Mouse (Mus musculus) embryonic facial prominence, embryonic 11.5 days (tissue): ENCODE results near the gene Scarb1. TPM values are rescaled to one million over a fixed set of nuclear protein-coding genes. Genes with fewer than 3 reads are reported as not detected.

ENCODE experiments used
- ATAC-seq: fragments of 200-750 bp; cut with Nextera tagmentation; replicated peaks from 2 replicates; pipeline ENCODE4 v1.8.0; 2017; ENCODE audit warnings: low read depth; ENCODE audit not compliant: insufficient number of reproducible peaks, low FRiP score, low TSS enrichment
- DNase-seq: peaks from one replicate; pipeline ENCODE4 v3.0.0-alpha.2; 2015; ENCODE audit warnings: low spot score
- H3K27ac ChIP-seq: fragments of 300-500 bp; sonication (generic); replicated peaks from 2 replicates; pipeline ENCODE4 v1.5.1; 2014; ENCODE audit warnings: mild to moderate bottlenecking, low read depth, low read length, control low read depth
- H3K27me3 ChIP-seq: fragments of 300-500 bp; sonication (generic); 2 replicates; pipeline ENCODE4 v1.6.1; 2014; ENCODE audit warnings: mild to moderate bottlenecking, low read length, moderate library complexity, mixed read lengths; ENCODE audit not compliant: control insufficient read depth, insufficient read depth
- H3K36me3 ChIP-seq: fragments of 300-500 bp; sonication (generic); replicated peaks from 2 replicates; pipeline ENCODE4 v1.6.1; 2014; ENCODE audit warnings: low read depth, mild to moderate bottlenecking, low read length, moderate library complexity, mixed read lengths; ENCODE audit not compliant: control insufficient read depth, insufficient read depth
- H3K4me1 ChIP-seq: fragments of 300-500 bp; sonication (generic); 2 replicates; pipeline ENCODE4 v1.6.1; 2014; ENCODE audit warnings: low read length, mixed read lengths; ENCODE audit not compliant: control insufficient read depth, insufficient read depth
- H3K4me2 ChIP-seq: fragments of 300-500 bp; sonication (generic); 2 replicates; pipeline ENCODE4 v1.6.1; 2014; ENCODE audit warnings: low read depth, mild to moderate bottlenecking, control low read depth, low read length, moderate library complexity
- H3K4me3 ChIP-seq: fragments of 300-500 bp; sonication (generic); 2 replicates; pipeline ENCODE4 v1.5.1; 2014; ENCODE audit warnings: low read depth, low read length, control low read depth
- H3K9ac ChIP-seq: fragments of 300-500 bp; sonication (generic); replicated peaks from 2 replicates; pipeline ENCODE4 v1.6.1; 2014; ENCODE audit warnings: mild to moderate bottlenecking, control low read depth, low read length
- H3K9me3 ChIP-seq: fragments of 300-500 bp; sonication (generic); replicated peaks from 2 replicates; pipeline ENCODE4 v1.6.1; 2016; ENCODE audit warnings: mild to moderate bottlenecking, low read length, inconsistent platforms, mixed read lengths; ENCODE audit not compliant: control insufficient read depth
- WGBS: fragments of 180-500 bp; shearing (Covaris S2); extraction: QIAGEN DNeasy Blood & Tissue Kit; methylation state at CpG from one replicate; pipeline ENCODE4 v1.1.7; 2014; 5-methylcytosine and 5-hydroxymethylcytosine counted together
- polyA plus RNA-seq: library from polyadenylated mRNA; unstranded; fragments of >200 nt; fragmentation: Nextera tagmentation; extraction: Ambion mirVana; gene quantifications from 2 replicates; pipeline ENCODE4 v1.2.1, GENCODE M21; 2014

Gene Scarb1
- polyA plus RNA-seq, 1 experiment from 2014 or later = 22.7 TPM

DNA sequence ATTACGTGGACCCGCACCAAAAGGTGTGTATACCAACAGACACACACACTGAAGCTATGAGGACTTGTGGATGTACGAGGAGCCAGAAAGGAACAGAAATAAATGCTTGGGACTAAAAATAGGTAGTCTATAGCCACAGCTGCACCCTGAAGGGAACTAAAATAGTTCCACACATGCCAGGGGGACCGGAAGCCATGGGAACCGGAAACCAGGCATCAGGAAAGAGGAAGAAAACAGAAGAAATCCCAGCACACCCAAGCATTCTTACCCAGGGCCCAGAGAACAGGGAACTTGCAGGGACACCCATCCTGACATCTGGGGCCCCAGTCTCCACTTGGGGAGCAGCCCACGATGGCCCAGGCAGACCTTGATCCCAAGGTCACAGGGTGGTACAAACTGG, 7.9 kb downstream of the Scarb1 start:
- ATAC-seq (no peak), DNase-seq (no peak)
- Histone ChIP-seq H3K36me3 (no peaks in the 10 kb centered on the region), H3K4me3 (no peak overlapping the region), H3K27ac (no peak overlapping the region), H3K4me1 (peaks cover 4% of the 10 kb centered on the region), H3K4me2 (no peak overlapping the region), H3K9ac (no peak overlapping the region), H3K27me3 (no peaks in the 10 kb centered on the region), H3K9me3 (no peaks in the 10 kb centered on the region)
- 86% methylated on average over 6 of the region's 6 CpGs for WGBS

DNA sequence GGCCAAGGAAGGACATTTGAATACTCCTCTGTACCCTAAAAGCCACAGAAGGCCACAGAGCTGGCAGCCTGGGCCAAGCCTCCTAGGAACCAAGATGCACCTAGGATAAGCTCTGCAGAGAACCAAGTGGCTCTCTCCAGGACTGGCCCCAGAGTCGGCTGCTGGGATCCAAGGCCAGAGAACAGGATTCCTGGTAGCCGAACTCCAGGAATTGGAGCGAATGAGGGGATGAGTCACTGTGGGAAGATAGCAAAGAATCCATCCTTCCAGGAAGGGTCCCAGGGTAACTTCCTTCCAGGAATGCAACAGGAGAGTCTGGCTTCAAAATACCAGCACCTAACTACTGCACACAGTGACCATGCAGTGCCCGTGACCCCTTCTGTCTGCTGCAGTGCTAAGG, 8.6 kb downstream of the Scarb1 start:
- DNase-seq (no peak), ATAC-seq (no peak)
- Histone ChIP-seq H3K4me2 (no peak overlapping the region), H3K27me3 (no peaks in the 10 kb centered on the region), H3K9me3 (no peaks in the 10 kb centered on the region), H3K9ac (no peak overlapping the region), H3K27ac (no peak overlapping the region), H3K36me3 (no peaks in the 10 kb centered on the region), H3K4me3 (no peak overlapping the region), H3K4me1 (peaks cover 4% of the 10 kb centered on the region)
- WGBS = 84% methylated on average over 4 of the region's 4 CpGs

DNA sequence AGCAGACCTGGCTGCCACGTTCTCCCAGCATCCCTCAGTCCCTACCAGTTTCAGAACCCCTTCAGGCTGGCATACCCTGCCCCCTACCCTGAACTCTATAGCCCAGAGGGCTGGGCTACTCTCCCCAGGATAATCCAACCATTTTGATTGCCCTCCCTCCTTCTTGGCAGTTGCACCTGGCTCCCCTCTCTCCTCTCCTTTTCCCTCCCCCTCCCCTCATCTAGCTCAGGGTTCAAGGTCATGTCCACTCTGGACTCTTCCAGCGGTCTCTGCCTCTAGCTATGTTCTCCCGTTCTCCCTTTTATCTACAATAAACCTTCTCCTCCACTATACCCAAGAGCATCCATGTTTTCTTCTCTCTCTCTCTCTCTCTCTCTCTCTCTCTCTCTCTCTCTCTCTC, 9.1 kb downstream of the Scarb1 start:
- no peak overlapping the region; the same call in 1 of the 2 replicates for H3K9ac ChIP-seq
- 32% methylated on average over 3 of the region's 3 CpGs for WGBS
- H3K36me3 ChIP-seq = no peaks in the 10 kb centered on the region
- no peak overlapping the region for H3K4me3 ChIP-seq
- ATAC-seq (no peak), DNase-seq (no peak)
- H3K27me3 ChIP-seq = no peaks in the 10 kb centered on the region
- peaks cover 4% of the 10 kb centered on the region for H3K4me1 ChIP-seq
- no peak overlapping the region for H3K4me2 ChIP-seq
- H3K9me3 ChIP-seq = no peaks in the 10 kb centered on the region
- H3K27ac ChIP-seq = no peak overlapping the region

DNA sequence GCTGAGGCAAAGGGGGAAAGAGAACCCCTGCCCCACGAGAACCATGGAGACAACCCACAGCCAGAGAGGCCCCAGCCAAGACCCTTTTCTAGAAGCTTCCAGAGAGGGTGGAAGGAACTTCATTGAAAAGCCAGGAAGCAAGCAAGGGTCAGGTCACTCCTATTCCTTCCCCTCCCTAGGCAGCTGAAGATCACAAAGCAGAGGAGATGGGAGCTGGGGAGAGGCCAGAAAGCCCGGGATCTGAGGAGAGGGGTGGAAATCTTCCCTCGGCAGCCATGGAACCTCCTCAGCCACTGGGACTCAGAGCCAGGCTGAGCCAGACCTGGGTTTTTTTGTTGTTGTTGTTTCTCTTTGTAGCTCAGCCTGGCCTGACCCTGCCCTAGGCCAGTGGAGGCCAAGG, 9.8 kb downstream of the Scarb1 start:
- Histone ChIP-seq H3K27ac (no peak overlapping the region), H3K9me3 (no peaks in the 10 kb centered on the region)
- WGBS = 46% methylated on average over 3 of the region's 3 CpGs

DNA sequence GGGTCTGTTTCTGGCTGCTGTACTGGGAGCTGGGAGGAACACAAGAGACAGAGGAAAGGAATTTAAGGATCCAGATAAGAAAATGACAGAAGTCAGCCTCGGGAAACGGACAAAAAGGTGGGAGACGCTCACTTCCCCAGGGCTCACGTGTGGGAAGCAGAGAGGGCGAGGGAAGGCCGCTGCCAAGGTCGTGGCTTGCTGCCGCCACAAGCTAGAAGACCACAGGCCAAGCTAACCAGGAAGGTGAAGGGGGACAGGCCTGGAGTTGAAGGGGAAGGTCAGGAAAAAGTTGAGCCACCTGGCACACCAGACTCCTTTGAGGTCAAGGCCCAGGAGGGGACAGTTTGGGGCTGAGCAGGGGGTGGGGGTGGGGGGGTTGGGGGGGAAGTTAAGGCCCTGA, 10.2 kb downstream of the Scarb1 start:
- no peak for DNase-seq
- H3K9me3 ChIP-seq = no peaks in the 10 kb centered on the region
- H3K4me1 ChIP-seq = peaks cover 4% of the 10 kb centered on the region
- H3K27ac ChIP-seq = no peak overlapping the region
- H3K9ac ChIP-seq = no peak overlapping the region
- H3K27me3 ChIP-seq = no peaks in the 10 kb centered on the region
- no peak overlapping the region for H3K4me2 ChIP-seq
- H3K4me3 ChIP-seq = no peak overlapping the region
- H3K36me3 ChIP-seq = no peaks in the 10 kb centered on the region
- no peak for ATAC-seq
- 75% methylated on average over 8 of the region's 8 CpGs for WGBS

More for the DNA sequence above, 9.8 kb downstream of the Scarb1 start:
- ATAC-seq (no peak), DNase-seq (no peak)
- Histone ChIP-seq H3K4me2 (no peak overlapping the region), H3K27me3 (no peaks in the 10 kb centered on the region), H3K4me1 (peaks cover 4% of the 10 kb centered on the region), H3K36me3 (no peaks in the 10 kb centered on the region), H3K9ac (0 out of 2 replicates have a peak overlapping the region, but pooled peaks have one; percentile 22), H3K4me3 (no peak overlapping the region)

DNA sequence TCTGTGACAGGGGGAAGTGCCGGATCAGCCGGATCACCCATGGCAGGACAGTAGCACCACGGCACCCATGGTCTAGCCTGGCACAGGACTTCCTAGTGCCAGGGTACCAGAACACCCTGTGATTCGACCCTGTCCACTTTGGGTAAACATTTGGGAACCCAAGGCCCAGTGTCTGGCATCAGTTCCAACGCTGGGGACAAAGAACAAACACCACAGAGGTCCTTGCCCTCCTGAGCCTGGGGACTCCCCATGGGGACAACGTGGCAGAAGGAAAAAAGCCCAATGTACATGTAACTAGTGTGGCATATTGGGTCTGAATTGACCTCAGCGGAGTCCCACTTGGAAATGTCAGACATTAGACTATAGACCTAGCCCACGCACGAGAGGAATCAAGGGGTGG, 10.7 kb downstream of the Scarb1 start:
- Histone ChIP-seq H3K9me3 (no peaks in the 10 kb centered on the region), H3K36me3 (no peaks in the 10 kb centered on the region), H3K27me3 (no peaks in the 10 kb centered on the region), H3K4me2 (no peak overlapping the region), H3K9ac (no peak overlapping the region), H3K27ac (no peak overlapping the region), H3K4me3 (no peak overlapping the region), H3K4me1 (peaks cover 4% of the 10 kb centered on the region)
- ATAC-seq (no peak), DNase-seq (no peak)
- 80% methylated on average over 9 of the region's 9 CpGs for WGBS

DNA sequence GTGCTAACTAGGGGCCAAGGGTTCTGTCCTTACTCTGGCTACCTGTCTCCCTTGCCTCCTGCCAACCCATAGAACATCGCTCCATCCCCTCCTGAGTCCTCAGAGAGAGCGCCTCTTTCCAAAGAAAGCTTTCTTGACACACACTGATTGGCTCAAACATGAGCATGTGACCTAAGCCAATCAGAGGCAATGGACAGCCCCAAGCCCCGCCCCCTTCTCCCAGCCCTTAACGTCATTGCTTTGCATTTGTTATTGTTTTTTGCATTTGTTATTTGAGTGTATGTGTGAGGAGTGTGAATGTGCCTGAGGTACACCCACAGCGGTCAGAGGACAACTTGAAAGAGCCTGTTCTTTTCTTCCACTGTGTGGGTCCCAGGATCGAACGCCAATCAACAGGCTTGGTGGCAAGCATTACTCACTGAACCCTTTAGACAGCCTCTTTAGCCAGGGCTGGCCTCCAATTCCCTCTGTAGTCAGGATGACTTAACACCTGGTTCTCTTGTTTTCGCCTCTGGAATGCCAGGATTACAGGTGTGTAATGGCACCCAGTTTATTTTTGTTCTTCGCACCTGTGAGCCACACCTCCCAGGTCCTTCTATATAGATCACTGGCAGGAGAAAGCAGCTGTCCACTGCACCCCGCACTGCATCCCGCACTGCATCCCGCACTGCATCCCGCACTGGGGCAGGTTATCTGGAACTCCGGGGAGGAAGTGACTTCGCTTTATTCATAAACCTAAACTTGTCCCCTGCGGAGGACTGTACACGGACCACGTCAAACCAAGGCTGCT, 13.1 kb downstream of the Scarb1 start:
- H3K9me3 ChIP-seq = no peaks in the 10 kb centered on the region
- peak; percentile 69 for DNase-seq
- peaks cover 4% of the 10 kb centered on the region for H3K4me1 ChIP-seq
- no peaks in the 10 kb centered on the region for H3K36me3 ChIP-seq
- WGBS = 60% methylated on average over 18 of the region's 18 CpGs
- H3K27me3 ChIP-seq = no peaks in the 10 kb centered on the region
- H3K9ac ChIP-seq = peak overlapping the region; percentile 45; the same call in 1 of the 2 replicates
- H3K4me2 ChIP-seq = peak overlapping the region; percentile 36
- 0 out of 2 replicates have a peak, but pooled peaks have one; percentile 42 for ATAC-seq
- no peak overlapping the region for H3K27ac ChIP-seq
- H3K4me3 ChIP-seq = 0 out of 2 replicates have a peak overlapping the region, but pooled peaks have one; percentile 16

DNA sequence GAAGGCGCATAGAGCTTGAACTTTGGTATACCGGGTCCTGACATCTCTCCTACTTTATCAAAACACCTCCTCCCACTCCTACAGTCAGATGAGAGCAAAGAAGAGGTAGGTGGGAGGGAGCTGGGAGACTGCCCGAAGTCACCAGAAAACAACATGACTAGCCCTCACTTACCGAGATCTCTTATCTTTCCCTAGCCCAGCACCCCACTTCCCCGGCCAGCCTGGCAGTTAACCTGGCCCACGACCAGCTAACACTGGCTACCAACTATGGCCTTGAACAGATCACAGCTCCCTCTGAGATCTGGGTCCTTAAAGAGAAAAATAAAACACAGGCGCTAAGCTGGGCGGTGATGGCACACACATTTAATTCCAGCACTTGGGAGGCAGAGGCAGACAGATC, 14.5 kb downstream of the Scarb1 start:
- Histone ChIP-seq H3K27me3 (no peaks in the 10 kb centered on the region), H3K9ac (no peak overlapping the region), H3K4me1 (no peaks in the 10 kb centered on the region; the same call in 1 of the 2 replicates), H3K4me3 (no peak overlapping the region), H3K9me3 (no peaks in the 10 kb centered on the region), H3K27ac (no peak overlapping the region), H3K4me2 (no peak overlapping the region), H3K36me3 (no peaks in the 10 kb centered on the region)
- 88% methylated on average over 8 of the region's 8 CpGs for WGBS
- DNase-seq (no peak), ATAC-seq (no peak)
